Mouse (Mus musculus): ENCODE measurements at regions not wholly inside any gene's neighbourhood (a gene's known extent, or its start where the extent isn't known, plus 50 kb on each side); places are given as distances from the start of the nearest gene placed in this dataset.

- DNase-seq (ENCODE audit: low read depth, low spot score) = no peak
Observed at GRCm38 (mm10) chr4:83986951-83987822, 461.8 kb downstream of the Ccdc171 start.

GRCm38 (mm10) chr4:83987846-83988245, 462.5 kb downstream of the Ccdc171 start:
- DNase-seq (ENCODE audit: low read depth, low spot score) = no peak

GRCm38 (mm10) chr4:83988314-83988713, 463.0 kb downstream of the Ccdc171 start:
- no peak for DNase-seq (ENCODE audit: low read depth, low spot score)

- no peak for DNase-seq (ENCODE audit: low read depth, low spot score)
Observed at GRCm38 (mm10) chr4:83990126-83990989, 465.0 kb downstream of the Ccdc171 start.

- no peak for DNase-seq (ENCODE audit: low read depth, low spot score)
Observed at GRCm38 (mm10) chr4:83991195-83991594, 465.9 kb downstream of the Ccdc171 start.

- DNase-seq (ENCODE audit: low read depth, low spot score) = no peak
Observed at GRCm38 (mm10) chr4:83997079-83997478, 471.7 kb downstream of the Ccdc171 start.

GRCm38 (mm10) chr4:84001645-84002044, 476.3 kb downstream of the Ccdc171 start:
- no peak for DNase-seq (ENCODE audit: low read depth, low spot score)

GRCm38 (mm10) chr4:84004055-84004778, 478.9 kb downstream of the Ccdc171 start:
- no peak for DNase-seq (ENCODE audit: low read depth, low spot score)

GRCm38 (mm10) chr4:84004786-84005382, 479.5 kb downstream of the Ccdc171 start:
- DNase-seq (ENCODE audit: low read depth, low spot score) = no peak

GRCm38 (mm10) chr4:84011941-84012340, 486.6 kb downstream of the Ccdc171 start:
- no peak for DNase-seq (ENCODE audit: low read depth, low spot score)

GRCm38 (mm10) chr4:84015139-84015538, 489.8 kb downstream of the Ccdc171 start:
- DNase-seq (ENCODE audit: low read depth, low spot score) = no peak

GRCm38 (mm10) chr4:84015552-84016169, 490.3 kb downstream of the Ccdc171 start:
- DNase-seq (ENCODE audit: low read depth, low spot score) = no peak

GRCm38 (mm10) chr4:84018135-84018534, 492.8 kb downstream of the Ccdc171 start:
- DNase-seq (ENCODE audit: low read depth, low spot score) = no peak

- no peak for DNase-seq (ENCODE audit: low read depth, low spot score)
Observed at GRCm38 (mm10) chr4:84018774-84019173, 493.4 kb downstream of the Ccdc171 start.

GRCm38 (mm10) chr4:84019500-84020255, 494.3 kb downstream of the Ccdc171 start:
- DNase-seq (ENCODE audit: low read depth, low spot score) = no peak

GRCm38 (mm10) chr4:84020692-84021091, 495.3 kb downstream of the Ccdc171 start:
- DNase-seq (ENCODE audit: low read depth, low spot score) = no peak

GRCm38 (mm10) chr4:84022323-84022722, 497.0 kb downstream of the Ccdc171 start:
- DNase-seq (ENCODE audit: low read depth, low spot score) = no peak

GRCm38 (mm10) chr4:84026144-84026543, 500.8 kb downstream of the Ccdc171 start:
- DNase-seq (ENCODE audit: low read depth, low spot score) = no peak

- DNase-seq (ENCODE audit: low read depth, low spot score) = no peak
Observed at GRCm38 (mm10) chr4:84028120-84028519, 502.8 kb downstream of the Ccdc171 start.

GRCm38 (mm10) chr4:84030916-84031315, 505.6 kb downstream of the Ccdc171 start:
- no peak for DNase-seq (ENCODE audit: low read depth, low spot score)

Data from CD4-positive, CD25-positive, alpha-beta regulatory T cell, adult 2 months (primary cell).